Mouse (Mus musculus) bone marrow macrophage, adult 2 months (primary cell): ENCODE measurements around the gene Brd3. TPM values are rescaled to one million over a fixed set of nuclear protein-coding genes. Genes with fewer than 3 reads are reported as not detected.
A peak's percentile ranks its signal among the peaks of the same experiment; 100 is the strongest.
"Not testable (repeated sequence)": the region's sequence is repeated elsewhere in the genome, so short reads cannot be mapped to it uniquely, and the experiment has no call there.

Source experiments
- H3K27ac ChIP-seq: 2 replicates; pipeline ENCODE4 v1.5.1; 2012; ENCODE audit warnings: low read depth, low read length; ENCODE audit not compliant: insufficient read depth
- H3K4me1 ChIP-seq: 2 replicates; pipeline ENCODE4 v1.6.1; 2012; ENCODE audit warnings: low read length; ENCODE audit not compliant: control insufficient read depth, insufficient read depth
- H3K4me3 ChIP-seq: 2 replicates; pipeline ENCODE4 v1.5.1; 2012; ENCODE audit warnings: mild to moderate bottlenecking, low read length, moderate library complexity; ENCODE audit not compliant: insufficient read depth
- CTCF ChIP-seq: IDR thresholded peaks from 2 replicates; pipeline ENCODE4 v1.5.1; 2012; ENCODE audit warnings: low read depth, mild to moderate bottlenecking, low read length, moderate library complexity
- POLR2A ChIP-seq: IDR thresholded peaks from 2 replicates; pipeline ENCODE4 v1.6.1; 2012; ENCODE audit warnings: mild to moderate bottlenecking, low read depth, low read length, borderline replicate concordance
- polyA plus RNA-seq: library from polyadenylated mRNA; stranded (reverse); fragments of >200 nt; gene quantifications from 2 replicates; pipeline ENCODE4 v1.2.4, GENCODE M21; 2012; ENCODE audit not compliant: missing spikeins, insufficient read depth, insufficient read length

Gene Brd3
- polyA plus RNA-seq: 27.4 and 29.1 TPM in 2 replicates

DNA sequence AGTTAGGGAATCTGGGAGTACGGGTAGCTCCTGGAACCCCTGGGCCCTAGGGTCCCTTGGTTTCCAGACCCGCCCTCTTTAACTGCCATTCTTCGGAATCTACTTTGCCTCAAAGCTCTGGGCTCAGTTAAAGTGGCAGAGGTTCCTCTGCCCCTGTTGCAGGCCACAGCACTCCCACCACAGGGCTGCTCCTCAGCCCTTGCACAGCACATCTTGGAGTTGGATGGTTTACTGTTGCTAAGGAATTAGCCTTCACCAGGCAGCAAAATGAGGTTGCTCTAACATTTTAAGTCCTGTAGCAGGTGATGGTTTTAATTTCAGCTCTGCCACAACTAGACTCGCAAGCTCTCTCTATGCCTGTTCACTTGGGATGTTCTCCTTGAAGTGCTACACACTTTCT, at the start of gene Brd3:
Brd3 (minus strand) TSS at position 101 of the 400 bp plus-strand sequence.
- Histone ChIP-seq H3K27ac (no peak within 1 kb of the TSS), H3K4me1 (peaks cover 34% of the 10 kb centered on the region), H3K4me3 (no peak within 1 kb of the TSS)
- TF ChIP-seq POLR2A: no peak
- TF ChIP-seq CTCF: no peak

DNA sequence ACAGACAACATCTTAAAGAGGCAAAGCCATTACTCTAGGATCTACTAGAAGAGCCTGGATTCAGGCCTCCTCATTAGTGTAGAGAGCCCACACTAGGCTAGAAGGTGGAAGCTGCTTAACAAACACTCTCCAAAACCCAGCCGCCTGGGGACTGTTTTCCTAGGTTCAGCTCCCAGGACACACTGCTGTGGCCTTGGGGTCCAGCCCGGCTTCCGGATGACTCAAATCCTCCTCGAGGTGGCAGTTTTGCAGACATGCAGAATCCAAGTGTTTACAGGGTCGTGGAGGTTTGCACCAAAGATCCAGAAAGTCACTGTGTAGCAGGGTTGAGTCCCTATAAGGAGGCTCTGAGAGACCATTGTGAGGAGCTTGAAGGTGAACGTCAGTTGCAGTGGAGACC, 49.5 kb upstream of the Brd3 start:
- TF ChIP-seq CTCF (no peak), POLR2A (no peak)
- H3K27ac ChIP-seq: no peak overlapping the region
- no peaks in the 10 kb centered on the region for H3K4me1 ChIP-seq
- no peak overlapping the region for H3K4me3 ChIP-seq

DNA sequence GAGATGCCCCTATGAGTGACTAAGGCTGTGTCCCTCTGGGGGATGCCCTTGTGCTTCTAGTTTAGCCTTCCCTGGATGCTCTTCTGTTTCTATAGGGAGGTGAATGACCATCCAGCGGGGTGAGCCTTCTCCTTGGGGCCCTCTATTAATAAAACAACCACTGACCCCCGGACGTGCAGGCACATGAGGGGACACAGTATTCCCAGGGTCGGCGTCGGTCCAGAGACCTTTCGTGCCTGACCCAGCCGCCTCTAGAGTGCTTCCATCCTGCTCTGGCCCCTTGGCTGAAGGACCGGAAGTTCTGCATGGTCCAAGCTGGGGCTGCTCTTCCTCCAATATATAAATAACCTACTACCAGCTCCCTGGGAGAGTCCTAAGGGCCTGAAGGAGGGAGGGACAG, 46.8 kb upstream of the Brd3 start:
- TF ChIP-seq CTCF (no peak), POLR2A (no peak)
- Histone ChIP-seq H3K4me3 (no peak overlapping the region), H3K27ac (no peak overlapping the region), H3K4me1 (no peaks in the 10 kb centered on the region)

DNA sequence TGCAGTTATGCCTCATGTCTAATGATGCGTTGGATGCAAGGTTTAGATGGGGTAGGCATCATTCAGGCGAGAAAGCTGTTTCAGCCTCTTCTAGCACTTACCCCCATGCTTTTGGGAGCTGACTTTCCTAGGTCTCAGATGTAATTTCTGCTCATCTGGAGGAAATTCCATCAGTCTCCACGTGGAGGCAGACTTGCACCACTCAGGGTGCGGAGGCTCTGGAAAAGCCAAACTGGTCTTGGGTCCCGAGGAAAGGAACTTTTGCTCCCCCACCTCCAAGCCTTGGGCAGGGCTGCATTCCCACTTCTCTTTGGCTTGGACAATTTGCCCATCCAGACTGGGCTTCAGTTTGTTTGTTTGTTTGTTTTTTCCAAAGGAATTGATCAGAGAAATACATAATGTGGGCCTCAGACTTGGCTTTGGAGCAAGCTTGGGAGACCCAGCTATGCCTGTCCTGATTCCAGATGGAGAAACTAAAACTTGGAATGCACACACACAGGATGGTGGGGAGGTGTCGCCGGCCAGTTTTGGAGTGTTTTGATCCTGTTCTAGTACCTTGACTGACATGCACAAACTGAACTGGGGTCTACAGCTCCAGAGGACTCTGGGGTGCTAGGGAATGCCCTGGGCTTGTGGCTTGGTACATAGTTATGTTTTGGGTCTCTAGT, 45.3 kb upstream of the Brd3 start:
- TF ChIP-seq CTCF (peak; percentile 59), POLR2A (no peak)
- no peak overlapping the region for H3K27ac ChIP-seq
- H3K4me1 ChIP-seq: no peaks in the 10 kb centered on the region
- H3K4me3 ChIP-seq: no peak overlapping the region

DNA sequence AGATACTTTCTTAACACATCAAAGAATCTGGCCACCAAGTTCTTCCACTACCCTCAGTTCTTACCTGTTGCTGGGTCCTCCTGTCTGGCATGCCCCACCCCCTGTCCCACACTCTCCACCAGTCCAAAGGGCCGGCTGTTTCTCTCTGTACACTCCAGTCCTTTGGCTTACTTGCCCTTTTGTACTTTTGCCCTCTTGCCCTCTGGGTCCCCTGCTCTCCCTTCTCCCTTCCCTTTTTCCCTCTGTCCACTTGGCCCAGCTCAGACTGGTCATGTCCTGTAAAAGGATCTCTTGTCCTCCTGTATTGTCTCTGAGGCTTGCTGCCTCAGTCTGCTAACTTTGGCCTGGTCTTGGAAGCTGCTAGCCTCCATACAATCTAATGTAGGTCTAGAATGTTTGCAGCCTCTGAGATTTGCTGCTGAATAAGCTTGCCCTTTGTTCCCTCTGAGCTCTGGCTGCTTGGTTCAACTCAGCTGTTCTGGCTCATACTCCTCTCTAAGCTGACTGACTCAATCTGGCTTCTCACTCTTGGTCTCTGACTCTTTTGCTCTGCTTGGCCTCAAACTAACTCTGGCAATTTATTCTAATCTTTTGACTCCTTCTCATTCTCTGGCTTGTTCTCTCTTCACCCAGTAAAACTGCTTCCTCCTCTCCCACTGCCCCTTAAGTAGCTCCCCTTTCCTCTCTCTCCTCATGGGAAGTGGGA, 41.4 kb upstream of the Brd3 start:
- TF ChIP-seq POLR2A (no peak), CTCF (no peak)
- H3K27ac ChIP-seq: no peak overlapping the region
- no peaks in the 10 kb centered on the region for H3K4me1 ChIP-seq
- no peak overlapping the region for H3K4me3 ChIP-seq

DNA sequence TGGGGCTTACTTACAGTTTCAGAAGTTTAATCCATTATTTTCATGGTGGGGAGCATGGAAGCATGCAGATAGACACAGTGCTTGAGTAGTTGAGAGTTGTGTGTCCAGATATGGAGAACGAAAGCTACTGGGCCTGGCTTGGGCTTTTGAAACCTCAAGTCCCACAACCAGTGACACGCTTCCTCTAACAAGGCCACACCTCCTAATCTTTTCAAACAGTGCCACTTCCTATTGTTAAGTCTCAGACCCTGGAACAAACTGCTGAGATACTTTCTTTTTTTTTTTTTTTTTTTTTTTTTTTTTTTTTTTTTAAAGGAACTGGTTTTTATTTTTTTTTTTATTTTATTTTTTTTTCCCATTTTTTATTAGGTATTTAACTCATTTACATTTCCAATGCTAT, 40.5 kb upstream of the Brd3 start:
- TF ChIP-seq POLR2A (no peak), CTCF (no peak)
- H3K4me1 ChIP-seq: no peaks in the 10 kb centered on the region
- no peak overlapping the region for H3K4me3 ChIP-seq
- H3K27ac ChIP-seq: no peak overlapping the region

DNA sequence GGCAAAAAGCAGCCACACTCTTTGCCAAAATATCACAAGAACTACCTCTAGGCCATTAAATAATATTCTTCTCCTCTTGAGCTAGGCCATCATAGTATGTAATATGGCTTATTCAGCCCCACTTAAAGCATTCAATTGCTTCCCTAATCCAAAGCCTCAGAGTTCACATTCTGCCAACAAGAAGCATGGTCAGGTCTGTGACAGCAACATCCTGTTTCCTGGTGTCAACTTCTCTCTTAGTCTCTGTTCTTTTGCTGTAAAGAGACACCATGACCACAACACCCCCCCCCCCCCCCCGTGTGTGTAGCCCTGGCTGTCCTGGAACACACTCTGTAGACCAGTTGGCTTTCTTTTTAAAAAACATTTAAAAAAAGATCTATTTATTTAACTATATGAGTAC, 39.9 kb upstream of the Brd3 start:
- Histone ChIP-seq H3K4me1 (no peaks in the 10 kb centered on the region), H3K27ac (no peak overlapping the region), H3K4me3 (no peak overlapping the region)
- TF ChIP-seq CTCF (no peak), POLR2A (no peak)

DNA sequence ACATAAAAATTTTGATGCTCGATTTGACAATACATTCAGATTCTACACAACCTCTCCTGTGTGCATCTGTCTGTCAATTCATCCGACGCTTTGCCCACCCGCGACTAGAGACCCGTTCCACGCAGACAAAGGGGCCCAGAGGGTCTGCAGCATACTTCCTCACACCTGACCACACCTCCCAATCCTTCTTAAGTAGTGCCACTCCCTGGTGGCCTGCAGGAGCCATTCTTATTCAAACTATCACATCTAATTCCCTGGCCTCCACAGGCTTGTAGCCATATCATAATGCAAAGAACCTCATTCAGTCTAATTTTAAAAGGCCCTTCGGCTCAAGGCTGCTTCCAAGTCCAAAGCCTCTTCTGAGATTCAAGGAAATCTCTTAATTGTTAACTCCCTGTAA, 38.6 kb upstream of the Brd3 start:
- not testable (repeated sequence) for H3K4me1 ChIP-seq, H3K4me3 ChIP-seq, H3K27ac ChIP-seq

DNA sequence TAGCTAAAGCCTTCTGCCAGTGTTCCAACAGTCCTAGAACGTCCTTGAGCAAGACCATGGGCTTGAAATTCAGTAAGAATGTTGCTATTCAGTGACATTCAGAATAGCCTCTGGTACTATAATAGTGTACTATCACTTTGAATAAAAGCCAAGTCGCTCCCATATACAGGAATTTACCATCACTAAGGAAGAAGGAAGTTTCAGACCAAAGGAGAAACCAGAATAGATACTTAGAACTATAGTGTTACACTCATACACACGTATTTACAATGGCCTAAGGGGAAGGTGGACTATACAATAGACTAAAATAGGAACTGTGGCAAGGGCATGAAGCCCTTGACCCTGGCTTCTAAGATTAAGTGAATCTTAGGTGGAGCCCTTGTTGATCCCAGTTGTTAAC, 38.1 kb upstream of the Brd3 start:
- H3K27ac ChIP-seq, H3K4me3 ChIP-seq, H3K4me1 ChIP-seq: not testable (repeated sequence)

DNA sequence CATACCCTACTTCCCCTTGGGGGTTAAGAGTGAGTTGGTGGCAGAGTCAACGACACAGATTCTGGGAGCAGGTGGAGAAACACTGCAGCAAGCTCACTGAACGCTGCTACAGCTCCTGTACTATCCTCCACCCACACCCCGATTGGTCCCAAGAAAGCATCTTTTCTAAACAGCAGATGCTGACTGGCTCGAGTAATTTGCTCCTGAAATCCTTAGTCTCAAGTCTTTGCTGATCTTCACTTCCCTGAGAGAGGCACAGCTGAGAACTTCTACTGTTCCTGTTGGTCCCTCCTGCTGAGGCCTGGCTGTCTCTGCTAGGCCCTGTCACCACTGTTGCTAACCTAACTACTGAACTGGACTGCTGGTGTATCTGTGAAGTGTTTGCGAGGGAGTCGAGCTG, 37.2 kb upstream of the Brd3 start:
- no peak overlapping the region for H3K27ac ChIP-seq
- no peak overlapping the region for H3K4me3 ChIP-seq
- peaks cover 8% of the 10 kb centered on the region for H3K4me1 ChIP-seq
- TF ChIP-seq CTCF (no peak), POLR2A (no peak)
